Mouse (Mus musculus): ENCODE data around the gene Jmjd1c. TPM values are rescaled to one million over a fixed set of nuclear protein-coding genes. Genes with fewer than 3 reads are reported as not detected.
"Not testable (repeated sequence)": the region's sequence is repeated elsewhere in the genome, so short reads cannot be mapped to it uniquely, and the experiment has no call there.

Gene Jmjd1c
- polyA plus RNA-seq, 1 experiment from 2014 or later, result 15.0 TPM

DNA sequence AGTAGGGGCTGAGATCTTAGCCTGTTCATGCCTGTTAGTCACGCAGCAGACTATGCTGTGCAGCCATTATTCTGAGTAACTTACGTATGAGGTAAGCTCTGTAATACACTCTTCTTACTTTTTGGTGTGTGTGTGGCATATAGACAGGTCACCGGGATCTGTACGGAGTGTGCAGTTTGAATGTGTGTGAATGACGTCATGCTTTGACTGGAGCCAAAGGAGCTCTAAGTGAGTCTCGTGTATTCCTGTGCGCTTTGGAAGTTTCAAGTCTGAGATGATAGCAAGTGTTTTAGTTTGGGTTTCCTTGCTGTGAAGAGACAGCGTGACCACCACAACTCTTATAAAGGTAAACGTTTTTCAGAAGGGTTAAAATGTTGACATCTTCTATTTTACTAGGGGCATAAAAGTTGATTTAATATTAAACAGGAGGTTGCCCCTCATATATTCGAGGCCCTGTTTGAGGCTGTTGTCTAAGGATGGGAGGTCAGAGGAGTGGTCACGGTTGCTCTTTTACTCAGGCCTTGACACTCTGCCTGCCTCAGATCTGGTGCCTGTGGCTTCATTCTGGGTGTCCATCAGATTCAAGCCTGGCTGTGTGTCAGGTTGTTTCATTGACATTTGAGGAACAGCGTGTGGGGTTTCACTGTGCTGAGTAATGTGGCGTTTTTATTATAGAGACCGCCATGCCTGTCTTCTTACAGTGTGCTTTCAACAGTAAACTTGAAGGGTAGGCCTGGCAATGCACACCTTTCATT lies 15.3 kb downstream of the Jmjd1c start:
- no peak for TF ChIP-seq CTCF (IDR thresholded peaks at IDR 0.05; ENCODE audit: low read depth)
- Histone ChIP-seq H3K4me1 (ENCODE audit: insufficient read depth) (peaks cover 28% of the 10 kb centered on the region), H3K4me2 (ENCODE audit: low read depth, low read length) (no peak overlapping the region), H3K36me3 (replicated peaks; ENCODE audit: insufficient read depth, low read length) (0 out of 2 replicates have a peak, but pooled peaks cover 2% of the 10 kb centered on the region), H3K27me3 (ENCODE audit: insufficient read depth, low read length) (no peaks in the 10 kb centered on the region), H3K9ac (replicated peaks) (no peak overlapping the region), H3K4me3 (ENCODE audit: low read depth, low read length) (no peak overlapping the region), H3K27ac (ENCODE audit: low read depth) (no peak overlapping the region), H3K9me3 (ENCODE audit: low read length) (no peaks in the 10 kb centered on the region)
- 0 out of 2 replicates have a peak, but pooled peaks have one; percentile 24 for ATAC-seq
- 79% methylated on average over 14 of the region's 14 CpGs for WGBS (ENCODE audit: insufficient replicate concordance)
- no peak for DNase-seq

DNA sequence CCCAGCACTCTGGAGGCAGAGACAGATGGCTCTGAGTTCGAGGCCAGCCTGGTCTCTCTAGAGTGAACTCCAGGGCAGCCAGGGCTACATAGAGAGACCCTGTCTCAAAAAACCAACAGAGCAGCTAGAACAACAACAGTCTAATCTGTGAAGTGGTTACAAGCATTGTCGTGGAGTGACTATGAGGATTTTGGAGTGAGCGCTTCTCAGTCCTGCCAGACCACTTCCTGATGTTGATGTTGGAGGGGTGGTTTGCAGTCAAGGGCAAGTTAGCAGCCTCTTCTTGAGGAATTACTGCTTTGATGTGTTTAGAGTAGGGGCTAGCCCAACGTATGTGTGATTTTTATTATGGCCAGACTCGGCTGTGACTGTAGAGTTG lies 15.9 kb downstream of the Jmjd1c start:
- DNase-seq (no peak), ATAC-seq (no peak)
- 54% methylated on average over 5 of the region's 5 CpGs for WGBS (ENCODE audit: insufficient replicate concordance)

DNA sequence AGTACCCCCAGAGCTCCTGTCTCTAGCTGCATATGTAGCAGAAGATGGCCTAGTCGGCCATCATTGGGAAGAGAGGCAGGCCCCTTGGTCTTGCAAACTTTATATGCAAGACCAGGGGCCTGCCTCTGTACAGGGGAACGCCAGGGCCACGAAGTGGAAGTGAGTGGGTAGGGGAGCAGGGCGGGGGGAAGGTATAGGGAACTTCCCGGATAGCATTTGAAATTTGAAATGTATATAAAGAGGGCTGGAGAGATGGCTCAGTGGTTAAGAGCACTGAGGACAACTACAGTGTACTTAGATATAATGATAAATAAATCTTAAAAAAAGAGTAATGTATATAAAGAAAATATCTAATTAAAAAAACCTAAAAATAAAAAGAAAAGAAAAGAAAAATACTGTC lies 17.0 kb downstream of the Jmjd1c start:
- not testable (repeated sequence) for H3K4me3 ChIP-seq (ENCODE audit: low read depth, low read length); ATAC-seq; H3K9me3 ChIP-seq (ENCODE audit: low read length); H3K9ac ChIP-seq (replicated peaks); H3K4me2 ChIP-seq (ENCODE audit: low read depth, low read length); DNase-seq; H3K27me3 ChIP-seq (ENCODE audit: insufficient read depth, low read length); H3K36me3 ChIP-seq (replicated peaks; ENCODE audit: insufficient read depth, low read length); H3K27ac ChIP-seq (ENCODE audit: low read depth)
- 59% methylated on average over 5 of the region's 5 CpGs for WGBS (ENCODE audit: insufficient replicate concordance)
- peaks cover 28% of the 10 kb centered on the region for H3K4me1 ChIP-seq (ENCODE audit: insufficient read depth)

More for the DNA sequence above, 15.9 kb downstream of the Jmjd1c start:
- Histone ChIP-seq H3K27me3 (ENCODE audit: insufficient read depth, low read length) (no peaks in the 10 kb centered on the region), H3K9me3 (ENCODE audit: low read length) (no peaks in the 10 kb centered on the region), H3K27ac (ENCODE audit: low read depth) (no peak overlapping the region), H3K36me3 (replicated peaks; ENCODE audit: insufficient read depth, low read length) (0 out of 2 replicates have a peak, but pooled peaks cover 2% of the 10 kb centered on the region), H3K4me1 (ENCODE audit: insufficient read depth) (peaks cover 28% of the 10 kb centered on the region), H3K4me3 (ENCODE audit: low read depth, low read length) (no peak overlapping the region), H3K4me2 (ENCODE audit: low read depth, low read length) (no peak overlapping the region), H3K9ac (replicated peaks) (no peak overlapping the region)
- no peak for TF ChIP-seq CTCF (IDR thresholded peaks at IDR 0.05; ENCODE audit: low read depth)
- no peak for TF ChIP-seq EP300 (IDR thresholded peaks at IDR 0.05; ENCODE audit: low read depth)

DNA sequence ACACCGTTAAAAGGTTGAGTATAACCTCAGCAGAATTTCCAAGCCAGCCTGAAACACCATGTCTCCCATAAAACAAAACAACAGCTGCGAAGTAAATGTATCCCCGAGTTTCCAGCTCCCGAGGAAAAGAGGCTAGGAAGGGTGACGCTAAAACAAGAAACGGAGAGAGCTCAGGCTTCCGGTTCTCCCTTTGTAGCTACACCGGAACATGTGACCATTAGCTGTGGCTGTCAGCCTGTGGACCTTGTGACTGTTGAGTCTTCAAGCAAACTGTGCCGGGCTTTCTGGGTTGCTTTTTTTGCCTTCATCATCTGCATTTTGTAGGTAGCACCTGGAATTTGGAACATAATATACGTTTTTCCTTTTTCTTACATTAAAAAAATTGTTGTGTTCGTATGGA lies 17.9 kb downstream of the Jmjd1c start:
- Histone ChIP-seq H3K36me3 (replicated peaks; ENCODE audit: insufficient read depth, low read length) (no peaks in the 10 kb centered on the region), H3K4me3 (ENCODE audit: low read depth, low read length) (no peak overlapping the region), H3K4me1 (ENCODE audit: insufficient read depth) (peaks cover 19% of the 10 kb centered on the region), H3K9ac (replicated peaks) (no peak overlapping the region), H3K9me3 (ENCODE audit: low read length) (no peaks in the 10 kb centered on the region), H3K27ac (ENCODE audit: low read depth) (no peak overlapping the region), H3K4me2 (ENCODE audit: low read depth, low read length) (no peak overlapping the region), H3K27me3 (ENCODE audit: insufficient read depth, low read length) (no peaks in the 10 kb centered on the region)
- TF ChIP-seq CTCF (IDR thresholded peaks at IDR 0.05; ENCODE audit: low read depth), result no peak
- no peak for TF ChIP-seq EP300 (IDR thresholded peaks at IDR 0.05; ENCODE audit: low read depth)
- ATAC-seq (no peak), DNase-seq (no peak)
- WGBS (ENCODE audit: insufficient replicate concordance), result 80% methylated on average over 11 of the region's 11 CpGs

DNA sequence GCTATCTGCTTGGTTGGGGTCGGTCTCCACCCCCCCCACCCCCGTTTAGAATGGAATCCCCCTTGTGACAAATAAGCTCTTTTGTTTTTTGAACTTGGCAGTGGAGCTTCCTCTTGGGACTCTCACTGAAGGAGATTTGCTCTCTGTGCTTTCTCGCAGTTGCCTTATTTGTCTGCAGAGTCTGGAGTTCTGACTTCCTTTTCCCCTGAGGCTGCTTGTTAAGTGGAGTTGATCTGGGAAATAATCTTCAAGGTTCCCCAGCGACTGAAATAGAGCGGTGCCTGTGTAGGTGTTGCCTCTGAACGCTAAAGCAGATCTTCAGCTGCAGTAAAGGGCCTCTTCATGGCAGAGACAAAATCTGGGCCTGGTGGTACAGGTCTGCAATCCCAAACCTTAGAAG lies 19.2 kb downstream of the Jmjd1c start:
- Histone ChIP-seq H3K4me3 (ENCODE audit: low read depth, low read length) (no peak overlapping the region), H3K27ac (ENCODE audit: low read depth) (peak overlapping the region; percentile 55), H3K4me2 (ENCODE audit: low read depth, low read length) (peak overlapping the region; percentile 19; the same call in 1 of the 2 replicates), H3K36me3 (replicated peaks; ENCODE audit: insufficient read depth, low read length) (no peaks in the 10 kb centered on the region), H3K9ac (replicated peaks) (no peak overlapping the region), H3K9me3 (ENCODE audit: low read length) (no peaks in the 10 kb centered on the region), H3K27me3 (ENCODE audit: insufficient read depth, low read length) (no peaks in the 10 kb centered on the region), H3K4me1 (ENCODE audit: insufficient read depth) (peaks cover 18% of the 10 kb centered on the region)
- TF ChIP-seq CTCF (IDR thresholded peaks at IDR 0.05; ENCODE audit: low read depth), result no peak
- TF ChIP-seq EP300 (IDR thresholded peaks at IDR 0.05; ENCODE audit: low read depth), result no peak
- ATAC-seq, result no peak
- no peak for DNase-seq
- 26% methylated on average over 6 of the region's 6 CpGs for WGBS (ENCODE audit: insufficient replicate concordance)

DNA sequence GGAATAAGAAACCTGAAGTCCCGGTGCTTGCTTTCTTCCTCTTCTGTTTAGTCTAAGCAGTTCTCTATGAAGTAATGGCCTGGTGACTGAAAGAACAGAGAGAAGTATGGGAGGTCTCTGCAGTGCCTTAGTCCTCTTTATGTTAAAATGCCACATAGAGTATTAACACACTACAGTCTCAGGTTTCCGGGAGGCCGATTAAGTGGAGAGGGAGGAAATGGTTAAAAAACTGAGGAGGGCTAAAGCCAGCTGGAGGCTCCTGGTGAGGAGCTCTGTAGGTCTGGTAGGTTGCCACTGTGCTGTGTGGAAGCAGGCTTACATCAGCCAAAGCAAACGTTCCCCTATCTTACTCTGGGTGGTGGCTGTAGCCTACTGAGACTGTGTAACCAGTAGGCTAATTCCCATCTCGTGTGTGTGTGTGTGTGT lies 19.8 kb downstream of the Jmjd1c start:
- Histone ChIP-seq H3K36me3 (replicated peaks; ENCODE audit: insufficient read depth, low read length) (no peaks in the 10 kb centered on the region), H3K4me3 (ENCODE audit: low read depth, low read length) (no peak overlapping the region), H3K27ac (ENCODE audit: low read depth) (peak overlapping the region; percentile 55), H3K9me3 (ENCODE audit: low read length) (no peaks in the 10 kb centered on the region), H3K27me3 (ENCODE audit: insufficient read depth, low read length) (no peaks in the 10 kb centered on the region), H3K4me2 (ENCODE audit: low read depth, low read length) (peak overlapping the region; percentile 19; the same call in 1 of the 2 replicates), H3K4me1 (ENCODE audit: insufficient read depth) (peaks cover 22% of the 10 kb centered on the region), H3K9ac (replicated peaks) (no peak overlapping the region)
- DNase-seq (no peak), ATAC-seq (peak; percentile 46; the same call in 1 of the 2 replicates)
- TF ChIP-seq EP300 (IDR thresholded peaks at IDR 0.05; ENCODE audit: low read depth), result no peak
- no peak for TF ChIP-seq CTCF (IDR thresholded peaks at IDR 0.05; ENCODE audit: low read depth)
- 27% methylated on average over 5 of the region's 5 CpGs for WGBS (ENCODE audit: insufficient replicate concordance)

All from liver, postnatal 0 days (tissue).